Mouse (Mus musculus) lung, postnatal 0 days (tissue): ENCODE measurements around the gene Aff3. TPM values are rescaled to one million over a fixed set of nuclear protein-coding genes. Genes with fewer than 3 reads are reported as not detected.

ENCODE experiments used
- ATAC-seq: fragments of 200-750 bp; cut with Nextera tagmentation; 2 replicates; pipeline ENCODE4 v1.8.0; 2017; ENCODE audit warnings: moderate library complexity
- DNase-seq: peaks from one replicate; pipeline ENCODE4 v3.0.0-alpha.2; 2016; ENCODE audit warnings: low spot score
- H3K27ac ChIP-seq: fragments of 300-500 bp; sonication (generic); 2 replicates; pipeline ENCODE4 v1.5.1; 2014; ENCODE audit warnings: antibody characterized with exemption, mild to moderate bottlenecking, low read length, mixed read lengths
- H3K27me3 ChIP-seq: fragments of 300-500 bp; sonication (generic); replicated peaks from 2 replicates; pipeline ENCODE4 v1.6.1; 2014; ENCODE audit warnings: low read length, mixed read lengths; ENCODE audit not compliant: insufficient read depth
- H3K36me3 ChIP-seq: fragments of 300-500 bp; sonication (generic); 2 replicates; pipeline ENCODE4 v1.6.1; 2014; ENCODE audit warnings: low read length, mixed read lengths; ENCODE audit not compliant: insufficient read depth
- H3K4me1 ChIP-seq: fragments of 300-500 bp; sonication (generic); 2 replicates; pipeline ENCODE4 v1.6.1; 2014; ENCODE audit warnings: antibody characterized with exemption, low read depth, low read length, mixed read lengths; ENCODE audit not compliant: insufficient read depth
- H3K4me2 ChIP-seq: fragments of 300-500 bp; sonication (generic); replicated peaks from 2 replicates; pipeline ENCODE4 v1.6.1; 2014; ENCODE audit warnings: low read depth, mild to moderate bottlenecking, low read length, moderate library complexity, mixed read lengths
- H3K4me3 ChIP-seq: fragments of 300-500 bp; sonication (generic); 2 replicates; pipeline ENCODE4 v1.5.1; 2014; ENCODE audit warnings: low read depth, low read length
- H3K9ac ChIP-seq: fragments of 300-500 bp; sonication (generic); replicated peaks from 2 replicates; pipeline ENCODE4 v1.6.1; 2014; ENCODE audit warnings: low read depth, mild to moderate bottlenecking
- H3K9me3 ChIP-seq: fragments of 300-500 bp; sonication (generic); 2 replicates; pipeline ENCODE4 v1.6.1; 2016; ENCODE audit warnings: low read length, mixed read lengths
- CTCF ChIP-seq: IDR thresholded peaks from 2 replicates; pipeline ENCODE4 v1.5.1; 2016; ENCODE audit warnings: antibody characterized with exemption, mild to moderate bottlenecking
- EP300 ChIP-seq: IDR thresholded peaks from 2 replicates; pipeline ENCODE4 v1.6.1; 2016; ENCODE audit warnings: antibody characterized with exemption, mild to moderate bottlenecking, control low read depth
- WGBS: fragments of 180-500 bp; shearing (Covaris S2); extraction: QIAGEN DNeasy Blood & Tissue Kit; methylation state at CpG from one replicate; pipeline ENCODE4 v1.1.7; 2014; 5-methylcytosine and 5-hydroxymethylcytosine counted together
- polyA plus RNA-seq: library from polyadenylated mRNA; unstranded; fragments of >200 nt; fragmentation: Nextera tagmentation; extraction: Ambion mirVana; gene quantifications from 2 replicates; pipeline ENCODE4 v1.2.1, GENCODE M21; 2015

The Aff3 gene
- polyA plus RNA-seq, 1 experiment from 2014 or later = 5.9 TPM

DNA sequence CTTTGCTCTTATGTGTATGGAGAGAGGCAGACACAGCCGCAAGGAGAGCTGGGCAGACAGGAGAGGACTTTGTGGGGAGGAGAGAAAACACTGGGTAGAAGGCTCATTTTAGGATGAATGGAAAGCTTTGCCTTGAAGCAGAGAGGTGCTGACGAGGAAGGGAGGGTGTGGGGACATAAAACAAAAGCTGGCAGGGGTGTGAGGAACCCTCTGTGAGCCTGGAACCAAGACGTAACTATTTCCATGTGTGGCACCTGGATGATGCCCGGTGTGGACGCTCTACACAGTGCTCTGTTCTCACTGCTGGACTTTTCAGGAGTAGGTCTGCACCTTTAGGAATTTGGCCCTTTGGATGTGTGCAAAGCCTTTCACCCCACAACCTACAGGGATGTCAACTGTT lies 447.7 kb downstream of the Aff3 start:
- H3K27me3 ChIP-seq = no peaks in the 10 kb centered on the region
- H3K4me3 ChIP-seq = no peak overlapping the region
- no peak for DNase-seq
- H3K4me2 ChIP-seq = no peak overlapping the region
- no peak for TF ChIP-seq CTCF
- no peak for TF ChIP-seq EP300
- ATAC-seq = no peak
- no peaks in the 10 kb centered on the region for H3K4me1 ChIP-seq
- no peaks in the 10 kb centered on the region for H3K9me3 ChIP-seq
- 90% methylated on average over 5 of the region's 5 CpGs for WGBS
- H3K27ac ChIP-seq = no peak overlapping the region
- H3K9ac ChIP-seq = no peak overlapping the region
- H3K36me3 ChIP-seq = no peaks in the 10 kb centered on the region

DNA sequence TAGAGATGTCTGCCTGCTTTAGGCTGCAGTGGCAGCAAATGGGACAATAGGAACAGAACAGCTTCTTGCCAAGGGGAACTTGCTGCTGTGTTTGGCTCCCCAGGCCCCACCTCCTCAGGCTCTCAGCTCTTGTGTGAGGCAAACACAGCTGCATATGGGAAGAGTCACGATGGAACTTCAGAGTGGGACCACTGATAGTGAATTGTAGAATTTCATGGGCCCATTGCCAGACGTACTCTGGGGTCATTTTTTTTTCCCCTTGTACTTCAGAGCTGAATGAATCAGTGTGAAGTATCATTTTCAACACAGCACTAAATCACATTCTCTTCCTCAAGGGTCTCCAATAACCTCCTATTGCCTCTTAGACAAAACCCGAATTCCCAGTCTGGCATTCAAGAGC lies 451.4 kb downstream of the Aff3 start:
- no peak for ATAC-seq
- H3K9ac ChIP-seq = no peak overlapping the region
- no peak overlapping the region for H3K4me2 ChIP-seq
- H3K4me1 ChIP-seq = no peaks in the 10 kb centered on the region
- 45% methylated on average over 3 of the region's 3 CpGs for WGBS
- no peaks in the 10 kb centered on the region for H3K36me3 ChIP-seq
- H3K4me3 ChIP-seq = no peak overlapping the region
- no peak for TF ChIP-seq CTCF
- no peak for TF ChIP-seq EP300
- H3K27me3 ChIP-seq = no peaks in the 10 kb centered on the region
- no peak for DNase-seq
- H3K9me3 ChIP-seq = no peaks in the 10 kb centered on the region
- H3K27ac ChIP-seq = no peak overlapping the region

DNA sequence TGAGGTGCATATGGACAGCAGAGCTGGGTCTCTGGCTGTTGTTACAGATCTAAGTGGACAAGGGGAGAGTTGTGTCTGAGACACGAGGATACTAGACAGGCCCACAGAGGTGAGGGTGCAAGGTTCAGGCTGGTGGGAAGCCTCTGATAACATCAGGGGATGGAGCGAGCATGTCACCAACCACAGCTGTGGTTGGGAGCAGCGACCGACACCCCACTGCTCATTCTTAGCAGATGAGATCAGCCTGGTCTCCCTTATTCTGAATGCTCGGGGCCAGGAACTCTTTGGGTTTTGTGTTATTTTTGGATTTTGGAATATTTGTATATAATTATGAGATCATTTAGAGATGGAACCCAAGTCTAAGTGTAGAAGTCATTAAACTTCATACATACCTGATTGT lies 452.4 kb downstream of the Aff3 start:
- no peak overlapping the region for H3K4me3 ChIP-seq
- no peaks in the 10 kb centered on the region for H3K36me3 ChIP-seq
- no peaks in the 10 kb centered on the region for H3K9me3 ChIP-seq
- WGBS = 52% methylated on average over 5 of the region's 5 CpGs
- no peaks in the 10 kb centered on the region for H3K27me3 ChIP-seq
- no peak overlapping the region for H3K27ac ChIP-seq
- H3K4me2 ChIP-seq = no peak overlapping the region
- no peak overlapping the region for H3K9ac ChIP-seq
- ATAC-seq = no peak
- H3K4me1 ChIP-seq = no peaks in the 10 kb centered on the region
- no peak for DNase-seq
- TF ChIP-seq EP300 = no peak
- TF ChIP-seq CTCF = no peak

DNA sequence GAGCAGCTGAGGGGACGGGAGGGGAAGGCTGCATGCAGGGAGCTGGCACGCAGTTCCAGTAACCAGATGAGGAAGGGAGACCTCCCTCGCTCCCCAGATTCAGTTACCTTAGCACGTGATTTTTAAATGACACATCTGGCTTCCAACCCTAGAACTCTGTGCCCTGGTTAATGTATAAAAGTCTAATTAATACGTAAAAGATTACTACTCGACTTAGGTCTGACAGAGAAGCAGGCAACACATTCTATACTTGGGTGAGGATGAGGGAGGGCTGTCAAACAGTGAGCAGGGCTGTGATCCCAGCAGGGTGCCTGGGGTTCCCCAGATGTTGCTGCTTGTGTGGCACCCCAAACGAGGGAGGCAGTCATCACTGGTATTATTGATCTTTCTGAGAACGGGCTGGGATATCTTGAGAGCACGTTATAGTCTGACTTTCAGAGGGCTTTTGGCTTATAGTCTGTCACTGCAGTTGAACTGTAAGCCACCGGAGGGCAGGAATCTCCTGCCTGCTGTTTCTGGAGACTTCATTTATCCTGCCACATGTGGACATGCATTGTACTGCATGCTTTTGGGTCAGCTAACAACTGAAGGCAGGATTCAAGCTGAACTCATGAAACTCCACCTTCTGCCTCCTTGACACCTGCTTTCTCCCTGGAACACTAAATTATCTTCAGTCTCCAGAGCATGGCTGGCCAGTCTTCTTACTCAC lies 462.1 kb downstream of the Aff3 start:
- 69% methylated on average over 10 of the region's 10 CpGs for WGBS
- Histone ChIP-seq H3K4me3 (no peak overlapping the region), H3K27me3 (no peaks in the 10 kb centered on the region), H3K4me2 (no peak overlapping the region), H3K9me3 (no peaks in the 10 kb centered on the region), H3K36me3 (no peaks in the 10 kb centered on the region), H3K27ac (no peak overlapping the region), H3K9ac (no peak overlapping the region), H3K4me1 (no peaks in the 10 kb centered on the region)
- TF ChIP-seq EP300 = no peak
- TF ChIP-seq CTCF = peak; percentile 78
- ATAC-seq (no peak), DNase-seq (peak; percentile 34)

DNA sequence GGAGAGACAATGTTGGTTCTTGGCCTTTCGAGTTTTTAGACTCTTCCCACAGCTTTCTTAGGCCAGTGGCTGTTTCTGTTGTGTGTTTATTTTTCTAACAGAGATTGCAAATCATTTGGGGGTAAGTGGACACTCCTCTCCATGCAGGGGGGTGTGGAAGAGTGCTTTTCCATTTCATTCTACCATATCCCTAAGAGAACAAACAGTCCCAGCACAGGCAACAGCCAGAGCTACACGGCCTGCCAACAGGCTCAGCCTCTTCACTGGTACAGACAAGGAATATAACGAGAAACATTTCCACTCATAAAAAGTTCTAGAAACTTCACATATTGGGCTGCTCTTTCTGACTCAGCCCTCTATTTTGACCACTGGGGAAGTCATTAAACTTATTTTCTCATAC lies 463.0 kb downstream of the Aff3 start:
- H3K27me3 ChIP-seq = no peaks in the 10 kb centered on the region
- WGBS = 81% methylated on average over 3 of the region's 3 CpGs
- no peaks in the 10 kb centered on the region for H3K36me3 ChIP-seq
- TF ChIP-seq EP300 (no peak), CTCF (no peak)
- H3K9me3 ChIP-seq = no peaks in the 10 kb centered on the region
- H3K4me1 ChIP-seq = no peaks in the 10 kb centered on the region
- H3K9ac ChIP-seq = no peak overlapping the region
- H3K4me2 ChIP-seq = no peak overlapping the region
- no peak overlapping the region for H3K4me3 ChIP-seq
- DNase-seq (no peak), ATAC-seq (no peak)
- no peak overlapping the region for H3K27ac ChIP-seq

DNA sequence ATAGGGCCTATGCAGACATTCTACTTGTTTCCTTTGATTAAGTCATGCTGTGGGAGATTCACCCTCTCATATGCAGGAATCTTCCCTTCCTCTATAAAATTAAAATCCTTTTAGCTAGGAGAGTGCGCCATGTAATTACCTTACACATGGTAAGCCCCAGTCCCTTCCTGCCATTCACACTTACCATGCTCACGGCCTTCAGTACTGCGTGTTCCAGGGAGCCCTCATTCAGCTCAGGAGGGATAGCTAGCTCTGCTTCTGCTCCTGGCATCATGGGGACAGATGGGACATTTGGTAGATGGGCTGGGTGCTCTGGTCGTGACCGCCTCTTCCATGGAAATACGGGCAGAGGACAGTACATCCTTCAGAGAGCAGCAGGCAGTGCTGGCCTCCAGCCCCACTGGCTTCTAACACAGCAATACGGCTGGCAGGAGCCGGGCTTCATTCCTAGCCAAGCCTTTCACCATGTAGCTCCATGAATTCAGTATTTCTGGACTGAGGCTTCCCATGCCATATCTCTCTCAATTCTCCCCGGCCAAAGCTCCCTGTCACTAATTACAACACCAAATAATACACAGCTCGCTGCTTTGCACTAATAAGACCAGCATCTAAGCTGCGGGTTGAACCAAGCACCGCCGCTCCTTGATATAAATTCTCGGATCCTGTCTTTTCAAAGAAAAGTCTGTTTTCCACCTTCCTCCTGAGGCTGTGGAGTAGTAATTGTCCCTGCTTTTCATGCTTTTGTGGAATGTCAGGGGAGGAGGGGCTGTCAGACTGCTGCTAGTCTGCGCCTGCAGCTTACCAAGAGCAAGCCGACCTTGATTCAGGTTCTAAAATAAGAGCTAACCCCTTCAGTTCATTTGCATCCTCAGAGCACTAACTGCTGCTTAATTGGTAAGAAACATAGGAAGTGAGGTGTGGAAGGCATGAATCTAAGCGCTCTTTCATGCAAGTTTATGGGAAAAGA lies 464.8 kb downstream of the Aff3 start:
- Histone ChIP-seq H3K36me3 (no peaks in the 10 kb centered on the region), H3K9ac (no peak overlapping the region)

More for the DNA sequence above, 464.8 kb downstream of the Aff3 start:
- 77% methylated on average over 17 of the region's 17 CpGs for WGBS
- ATAC-seq (no peak), DNase-seq (no peak)
- no peaks in the 10 kb centered on the region for H3K4me1 ChIP-seq
- TF ChIP-seq CTCF (no peak), EP300 (no peak)
- no peak overlapping the region for H3K27ac ChIP-seq
- H3K27me3 ChIP-seq = no peaks in the 10 kb centered on the region
- H3K4me2 ChIP-seq = no peak overlapping the region
- no peaks in the 10 kb centered on the region for H3K9me3 ChIP-seq
- H3K4me3 ChIP-seq = no peak overlapping the region
